Mouse (Mus musculus) lung, adult 2 months (tissue): ENCODE data around the gene Bcl2l14.

ENCODE experiments used
- CTCF ChIP-seq: fragments of 200-500 bp; IDR thresholded peaks from 2 replicates; pipeline ENCODE4 v1.5.1; 2011; ENCODE audit warnings: mild to moderate bottlenecking, low read length, control low read depth; ENCODE audit not compliant: insufficient read depth
- POLR2A ChIP-seq: fragments of 200-500 bp; IDR thresholded peaks from 2 replicates; pipeline ENCODE4 v1.6.1; 2011; ENCODE audit warnings: low read depth, mild to moderate bottlenecking, control low read depth, low read length, borderline replicate concordance; ENCODE audit errors: extremely low read depth

- TF ChIP-seq CTCF (no peak), POLR2A (no peak)
These were observed 28.5 kb upstream of the Bcl2l14 start for GRCm38 (mm10) chr6:134367366-134368281.
